Mouse (Mus musculus): Measurements from ENCODE around the gene Mrpl46.

GRCm38 (mm10) chr7:78787793-78788380, 4.6 kb upstream of the Mrpl46 start:
- TF ChIP-seq CTCF (IDR thresholded peaks at IDR 0.05) (no peak), EP300 (IDR thresholded peaks at IDR 0.05) (no peak)

Measured in lung, postnatal 0 days (tissue).